Mouse (Mus musculus) lung, embryonic 14.5 days (tissue): Measurements from ENCODE around the gene Plcb4. TPM values are rescaled to one million over a fixed set of nuclear protein-coding genes. Genes with fewer than 3 reads are reported as not detected.
A peak's percentile ranks its signal among the peaks of the same experiment; 100 is the strongest.

ENCODE experiments used
- ATAC-seq: fragments of 200-750 bp; cut with Nextera tagmentation; 2 replicates; pipeline ENCODE4 v1.8.0; 2017; ENCODE audit warnings: mild to moderate bottlenecking, moderate TSS enrichment, moderate library complexity; ENCODE audit not compliant: insufficient read depth
- DNase-seq: peaks from one replicate; pipeline ENCODE4 v3.0.0-alpha.2; 2015
- H3K27ac ChIP-seq: fragments of 300-500 bp; sonication (generic); 2 replicates; pipeline ENCODE4 v1.5.1; 2014; ENCODE audit warnings: low read depth, mild to moderate bottlenecking, moderate library complexity
- H3K27me3 ChIP-seq: fragments of 300-500 bp; sonication (generic); 2 replicates; pipeline ENCODE4 v1.6.1; 2014; ENCODE audit warnings: low read length, control low read depth; ENCODE audit not compliant: insufficient read depth
- H3K36me3 ChIP-seq: fragments of 300-500 bp; sonication (generic); 2 replicates; pipeline ENCODE4 v1.6.1; 2014; ENCODE audit warnings: control low read depth; ENCODE audit not compliant: insufficient read depth
- H3K4me1 ChIP-seq: fragments of 300-500 bp; sonication (generic); 2 replicates; pipeline ENCODE4 v1.6.1; 2014; ENCODE audit warnings: antibody characterized with exemption, control low read depth; ENCODE audit not compliant: insufficient read depth
- H3K4me2 ChIP-seq: fragments of 300-500 bp; sonication (generic); 2 replicates; pipeline ENCODE4 v1.6.1; 2014; ENCODE audit warnings: mild to moderate bottlenecking
- H3K4me3 ChIP-seq: fragments of 300-500 bp; sonication (generic); 2 replicates; pipeline ENCODE4 v1.5.1; 2014; ENCODE audit warnings: low read depth, low read length
- H3K9ac ChIP-seq: fragments of 300-500 bp; sonication (generic); 2 replicates; pipeline ENCODE4 v1.6.1; 2014
- H3K9me3 ChIP-seq: fragments of 300-500 bp; sonication (generic); 2 replicates; pipeline ENCODE4 v1.6.1; 2016; ENCODE audit warnings: low read depth, low read length, control low read depth
- CTCF ChIP-seq: IDR thresholded peaks from 2 replicates; pipeline ENCODE4 v1.5.1; 2016; ENCODE audit warnings: antibody characterized with exemption, low read depth
- WGBS: fragments of 180-500 bp; shearing (Covaris S2); extraction: QIAGEN DNeasy Blood & Tissue Kit; methylation state at CpG from one replicate; pipeline ENCODE4 v1.1.7; 2014; 5-methylcytosine and 5-hydroxymethylcytosine counted together
- polyA plus RNA-seq: library from polyadenylated mRNA; unstranded; fragments of >200 nt; fragmentation: Nextera tagmentation; extraction: Ambion mirVana; gene quantifications from 2 replicates; pipeline ENCODE4 v1.2.1, GENCODE M21; 2014

Gene Plcb4
- polyA plus RNA-seq, 1 experiment from 2014 or later: 20.5 TPM

DNA sequence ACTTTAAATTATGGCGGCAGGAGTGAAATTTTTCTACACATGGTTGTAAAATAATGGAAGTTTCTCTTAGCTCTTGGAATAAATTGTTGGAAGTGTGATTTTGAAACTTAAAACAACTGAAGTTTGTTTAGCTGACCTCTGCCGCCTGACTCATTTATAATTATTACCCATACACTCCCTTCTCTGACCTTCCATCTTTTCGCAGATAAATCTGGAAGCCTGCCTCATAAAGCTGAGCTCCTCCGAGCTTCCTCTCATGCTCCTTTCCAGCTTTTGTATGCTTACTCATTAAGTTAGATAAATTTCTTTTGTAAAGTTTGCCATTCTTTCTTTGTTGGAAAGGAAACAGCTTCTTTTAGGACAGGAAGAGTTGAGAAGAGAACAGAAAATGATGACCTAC, 27.9 kb downstream of the Plcb4 start:
- TF ChIP-seq CTCF: no peak
- DNase-seq (peak; percentile 35), ATAC-seq (no peak)
- Histone ChIP-seq H3K36me3 (no peaks in the 10 kb centered on the region), H3K4me1 (no peaks in the 10 kb centered on the region), H3K9me3 (no peaks in the 10 kb centered on the region), H3K27me3 (no peaks in the 10 kb centered on the region), H3K9ac (no peak overlapping the region), H3K27ac (no peak overlapping the region), H3K4me3 (no peak overlapping the region), H3K4me2 (no peak overlapping the region)
- WGBS: 59% methylated on average over 4 of the region's 4 CpGs

DNA sequence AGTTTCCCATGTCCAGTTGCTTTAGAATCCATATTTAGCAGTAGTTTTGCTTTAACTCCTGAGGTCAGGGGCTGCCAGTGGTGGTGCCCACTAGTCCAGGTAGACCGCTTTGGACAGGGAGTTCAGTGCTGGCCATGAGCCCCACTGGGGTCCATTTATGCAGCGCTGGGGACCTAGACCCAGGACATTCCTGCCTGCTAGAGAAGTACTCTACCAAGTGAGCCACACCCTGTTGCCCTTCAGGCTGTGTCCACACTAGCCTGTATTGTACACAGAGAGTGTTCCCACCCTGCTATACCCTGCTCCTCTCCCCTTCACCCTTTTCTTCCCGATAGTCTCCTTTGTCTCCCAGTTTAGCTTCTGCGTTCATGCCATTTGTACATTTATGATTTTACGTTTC, 28.8 kb downstream of the Plcb4 start:
- no peaks in the 10 kb centered on the region; the same call in 1 of the 2 replicates for H3K4me1 ChIP-seq
- no peak overlapping the region for H3K4me3 ChIP-seq
- H3K9ac ChIP-seq: no peak overlapping the region
- no peak for DNase-seq
- H3K27me3 ChIP-seq: no peaks in the 10 kb centered on the region
- peak; percentile 41; the same call in 1 of the 2 replicates for ATAC-seq
- TF ChIP-seq CTCF: no peak
- H3K9me3 ChIP-seq: no peaks in the 10 kb centered on the region
- 84% methylated on average over 5 of the region's 5 CpGs for WGBS
- H3K36me3 ChIP-seq: no peaks in the 10 kb centered on the region
- no peak overlapping the region for H3K27ac ChIP-seq
- no peak overlapping the region for H3K4me2 ChIP-seq

DNA sequence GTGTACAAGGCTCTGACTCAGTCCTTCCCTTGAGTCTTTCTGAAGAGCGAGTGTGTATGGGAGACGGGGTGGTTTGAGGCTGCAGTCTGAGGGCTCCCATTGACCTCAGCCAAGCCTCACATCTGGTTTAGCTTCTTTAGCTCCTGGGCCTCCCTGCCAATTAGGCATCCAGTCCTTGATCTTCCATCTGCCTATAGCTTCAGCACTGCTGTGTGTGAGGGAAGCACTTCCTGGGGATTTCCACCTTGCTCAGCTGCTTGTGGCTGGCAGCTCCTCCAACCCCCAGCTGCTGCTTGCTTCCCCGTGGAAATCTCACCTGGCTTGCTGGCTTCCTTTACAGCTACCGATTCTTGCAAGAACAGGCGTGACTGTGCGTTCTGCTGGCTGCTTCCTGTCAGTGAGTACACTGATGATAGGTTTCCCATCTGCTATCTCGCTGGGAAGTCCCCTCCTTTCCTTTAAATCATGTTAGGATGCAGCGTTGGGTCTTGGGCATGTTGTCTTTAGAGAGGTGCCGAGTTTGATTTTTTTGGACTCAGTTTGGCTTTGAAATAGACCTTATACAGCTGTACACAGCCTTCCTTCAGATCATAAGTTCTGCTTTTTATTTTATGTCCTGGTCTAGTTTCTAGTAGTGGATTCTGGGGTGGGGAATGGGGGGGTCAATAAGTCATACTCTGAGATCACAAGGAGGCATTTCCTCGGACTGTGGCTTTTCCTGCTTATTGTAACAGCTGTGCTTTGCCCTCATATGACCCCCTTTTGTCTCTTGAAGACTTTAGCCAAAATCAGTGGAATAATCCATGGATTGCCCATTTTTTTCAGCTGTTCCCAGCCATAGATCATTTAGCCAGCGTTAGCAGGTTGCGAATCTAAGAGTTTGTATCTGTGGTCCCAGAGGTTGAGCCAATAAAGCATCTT, 34.0 kb downstream of the Plcb4 start:
- DNase-seq (peak; percentile 21), ATAC-seq (no peak)
- H3K36me3 ChIP-seq: no peaks in the 10 kb centered on the region
- no peak overlapping the region; the same call in 1 of the 2 replicates for H3K27ac ChIP-seq
- no peaks in the 10 kb centered on the region for H3K9me3 ChIP-seq
- WGBS: 48% methylated on average over 12 of the region's 12 CpGs
- no peaks in the 10 kb centered on the region for H3K27me3 ChIP-seq
- no peak overlapping the region for H3K4me3 ChIP-seq
- H3K4me1 ChIP-seq: no peaks in the 10 kb centered on the region; the same call in 1 of the 2 replicates
- TF ChIP-seq CTCF: no peak
- no peak overlapping the region for H3K4me2 ChIP-seq
- no peak overlapping the region for H3K9ac ChIP-seq

DNA sequence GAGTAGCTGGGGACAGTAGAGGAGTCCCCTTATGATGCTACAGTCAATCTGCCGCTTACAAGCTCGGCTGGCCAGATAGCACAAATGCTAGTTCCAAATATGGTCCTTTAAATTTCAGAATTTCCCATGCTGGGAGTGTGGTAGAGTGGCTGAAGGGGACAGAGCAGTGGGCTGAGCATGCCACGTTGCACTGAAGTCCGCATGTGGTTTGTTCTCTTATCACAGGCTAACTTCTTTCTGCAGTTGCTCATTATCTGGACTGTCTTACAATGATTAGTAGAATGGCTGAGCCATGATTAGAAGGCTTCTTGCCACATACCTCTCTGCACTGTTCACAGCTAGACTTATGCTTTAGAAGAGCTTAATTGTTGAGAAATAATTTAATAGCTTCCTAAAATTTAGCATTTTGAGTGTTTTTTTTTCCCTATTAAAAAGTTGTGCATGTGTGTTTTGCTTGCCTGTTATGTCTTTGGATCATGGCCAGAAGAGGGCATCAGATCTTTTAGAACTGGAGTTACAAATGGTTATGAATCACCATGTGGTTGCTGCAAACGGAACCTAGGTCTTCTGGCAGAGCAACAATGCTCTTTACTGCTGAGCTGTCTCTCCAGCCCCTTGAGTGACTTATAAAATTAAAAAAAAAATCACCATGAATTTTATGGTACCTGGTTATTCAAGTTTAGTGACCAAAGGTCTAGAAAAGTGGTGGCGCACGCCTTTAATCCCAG, 42.0 kb downstream of the Plcb4 start:
- ATAC-seq: no peak
- WGBS: 76% methylated on average over 7 of the region's 7 CpGs
- no peak overlapping the region for H3K4me2 ChIP-seq
- no peak for TF ChIP-seq CTCF
- no peak overlapping the region for H3K9ac ChIP-seq
- DNase-seq: no peak
- H3K27ac ChIP-seq: no peak overlapping the region
- H3K9me3 ChIP-seq: no peaks in the 10 kb centered on the region
- H3K4me1 ChIP-seq: no peaks in the 10 kb centered on the region
- no peak overlapping the region for H3K4me3 ChIP-seq
- no peaks in the 10 kb centered on the region for H3K27me3 ChIP-seq
- no peaks in the 10 kb centered on the region for H3K36me3 ChIP-seq

DNA sequence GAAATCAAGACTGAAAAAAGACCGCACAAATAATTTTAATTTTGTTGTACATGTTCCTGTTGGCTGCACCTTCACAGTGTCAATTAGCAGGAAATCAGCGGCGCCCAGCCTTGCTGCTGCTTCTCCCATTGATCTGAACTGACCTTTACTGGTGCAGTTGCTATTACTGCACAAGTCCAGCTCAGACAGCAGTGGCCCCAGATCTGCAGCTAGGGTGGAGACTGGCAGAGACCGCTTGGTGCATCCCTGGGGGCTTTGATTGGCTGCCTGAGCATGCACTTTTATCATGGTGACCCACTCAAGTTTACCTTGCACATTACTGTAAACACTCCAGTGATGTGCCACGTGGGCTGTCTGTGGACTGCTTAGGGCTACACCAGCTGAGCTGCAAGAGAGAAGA, 45.9 kb downstream of the Plcb4 start:
- ATAC-seq (no peak), DNase-seq (no peak)
- Histone ChIP-seq H3K36me3 (no peaks in the 10 kb centered on the region), H3K4me1 (no peaks in the 10 kb centered on the region), H3K27me3 (no peaks in the 10 kb centered on the region), H3K9ac (no peak overlapping the region), H3K4me2 (no peak overlapping the region), H3K27ac (no peak overlapping the region), H3K9me3 (no peaks in the 10 kb centered on the region), H3K4me3 (no peak overlapping the region)
- TF ChIP-seq CTCF: no peak
- WGBS: 83% methylated on average over 5 of the region's 5 CpGs

DNA sequence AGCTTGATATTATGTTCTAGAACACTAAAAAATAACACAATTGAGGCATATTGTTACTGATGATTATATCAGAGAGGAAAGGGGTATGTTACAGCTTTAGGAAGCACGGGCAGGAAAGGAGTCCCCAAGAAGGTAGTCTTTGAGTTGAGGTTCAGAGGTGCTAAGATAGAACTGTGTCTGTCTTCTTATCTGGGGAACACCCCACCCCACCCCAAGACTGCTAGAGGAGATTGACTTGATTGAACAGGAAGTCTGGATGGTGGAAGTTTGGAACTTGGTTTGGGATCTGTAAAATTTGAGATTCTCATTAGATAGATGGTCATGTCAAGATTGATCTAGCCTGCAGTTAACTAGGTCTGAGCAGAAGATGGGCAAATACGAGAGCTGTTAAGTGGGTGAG, 48.5 kb downstream of the Plcb4 start:
- H3K4me1 ChIP-seq: peaks cover 4% of the 10 kb centered on the region

DNA sequence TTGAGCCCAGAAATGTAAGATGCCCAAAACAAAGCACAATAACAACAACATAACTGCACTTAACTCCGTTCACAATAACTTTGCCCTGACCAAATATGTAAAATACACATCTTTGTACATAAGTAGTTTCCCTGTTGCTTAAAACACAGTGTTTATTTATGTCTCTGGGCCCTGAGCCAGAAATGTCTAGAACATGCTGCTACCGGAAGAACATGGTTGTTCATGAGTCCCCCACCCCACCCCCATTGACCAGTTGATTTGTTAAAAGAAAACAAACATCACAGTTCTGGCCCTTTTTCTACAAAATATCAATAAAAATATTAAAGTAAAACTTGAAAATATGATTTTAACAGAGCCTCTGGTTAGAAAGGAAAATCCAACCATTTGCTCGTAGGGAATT, 49.6 kb downstream of the Plcb4 start:
- ATAC-seq (0 out of 2 replicates have a peak, but pooled peaks have one; percentile 19), DNase-seq (peak; percentile 88)
- 48% methylated on average over 3 of the region's 3 CpGs for WGBS
- no peaks in the 10 kb centered on the region; the same call in 1 of the 2 replicates for H3K36me3 ChIP-seq
- TF ChIP-seq CTCF: no peak
- no peaks in the 10 kb centered on the region for H3K27me3 ChIP-seq
- no peak overlapping the region for H3K4me3 ChIP-seq
- H3K4me2 ChIP-seq: no peak overlapping the region
- H3K4me1 ChIP-seq: peaks cover 10% of the 10 kb centered on the region
- H3K9me3 ChIP-seq: no peaks in the 10 kb centered on the region
- H3K9ac ChIP-seq: no peak overlapping the region
- H3K27ac ChIP-seq: peak overlapping the region; percentile 63; the same call in 1 of the 2 replicates

More for the DNA sequence above, 48.5 kb downstream of the Plcb4 start:
- Histone ChIP-seq H3K9ac (no peak overlapping the region), H3K27me3 (no peaks in the 10 kb centered on the region), H3K9me3 (no peaks in the 10 kb centered on the region), H3K4me2 (no peak overlapping the region), H3K27ac (no peak overlapping the region), H3K4me3 (no peak overlapping the region), H3K36me3 (no peaks in the 10 kb centered on the region)
- no peak for DNase-seq
- no peak for TF ChIP-seq CTCF
- WGBS: 83% methylated on average over 2 of the region's 2 CpGs
- no peak for ATAC-seq
